Mouse (Mus musculus): ENCODE results near the gene Fam214a. TPM values are rescaled to one million over a fixed set of nuclear protein-coding genes. Genes with fewer than 3 reads are reported as not detected.

The Fam214a gene
- polyA plus RNA-seq, 1 experiment from 2014 or later: 15.4 TPM

GRCm38 (mm10) chr9:74968647-74969428 lies 16.2 kb downstream of the Fam214a start:
- H3K27me3 ChIP-seq (ENCODE audit: insufficient read depth, low read length): no peaks in the 10 kb centered on the region
- no peak for ATAC-seq (replicated peaks; ENCODE audit: low FRiP score, low read depth)
- no peaks in the 10 kb centered on the region for H3K9me3 ChIP-seq (replicated peaks; ENCODE audit: low read length)
- no peaks in the 10 kb centered on the region for H3K36me3 ChIP-seq (ENCODE audit: insufficient read depth, low read length)
- H3K4me3 ChIP-seq (replicated peaks; ENCODE audit: low read depth, low read length): no peak overlapping the region
- no peak overlapping the region for H3K27ac ChIP-seq
- no peak for DNase-seq (ENCODE audit: low spot score)
- 86% methylated on average over 8 of the region's 8 CpGs for WGBS
- H3K9ac ChIP-seq (ENCODE audit: low read depth, low read length): no peak overlapping the region
- TF ChIP-seq CTCF (IDR thresholded peaks at IDR 0.05; ENCODE audit: low read depth): no peak
- no peak overlapping the region for H3K4me2 ChIP-seq (ENCODE audit: low read length)
- H3K4me1 ChIP-seq (replicated peaks; ENCODE audit: insufficient read depth, low read length): no peaks in the 10 kb centered on the region

- no peaks in the 10 kb centered on the region for H3K27me3 ChIP-seq (ENCODE audit: insufficient read depth, low read length)
- no peaks in the 10 kb centered on the region for H3K9me3 ChIP-seq (replicated peaks; ENCODE audit: low read length)
- WGBS: 89% methylated on average over 1 of the region's 1 CpGs
- H3K36me3 ChIP-seq (ENCODE audit: insufficient read depth, low read length): no peaks in the 10 kb centered on the region
- H3K4me3 ChIP-seq (replicated peaks; ENCODE audit: low read depth, low read length): no peak overlapping the region
- ATAC-seq (replicated peaks; ENCODE audit: low FRiP score, low read depth) (no peak), DNase-seq (ENCODE audit: low spot score) (no peak)
- no peak for TF ChIP-seq CTCF (IDR thresholded peaks at IDR 0.05; ENCODE audit: low read depth)
- H3K4me1 ChIP-seq (replicated peaks; ENCODE audit: insufficient read depth, low read length): 0 out of 2 replicates have a peak, but pooled peaks cover 10% of the 10 kb centered on the region
- H3K9ac ChIP-seq (ENCODE audit: low read depth, low read length): no peak overlapping the region
- H3K27ac ChIP-seq: no peak overlapping the region
- H3K4me2 ChIP-seq (ENCODE audit: low read length): no peak overlapping the region
Measured at GRCm38 (mm10) chr9:74970591-74970990, 17.9 kb downstream of the Fam214a start.

GRCm38 (mm10) chr9:74971191-74971976 lies 18.7 kb downstream of the Fam214a start:
- TF ChIP-seq CTCF (IDR thresholded peaks at IDR 0.05; ENCODE audit: low read depth): no peak
- H3K9me3 ChIP-seq (replicated peaks; ENCODE audit: low read length): no peaks in the 10 kb centered on the region
- WGBS: 91% methylated on average over 12 of the region's 12 CpGs
- no peak for DNase-seq (ENCODE audit: low spot score)
- 0 out of 2 replicates have a peak, but pooled peaks cover 10% of the 10 kb centered on the region for H3K4me1 ChIP-seq (replicated peaks; ENCODE audit: insufficient read depth, low read length)
- H3K36me3 ChIP-seq (ENCODE audit: insufficient read depth, low read length): no peaks in the 10 kb centered on the region
- no peak overlapping the region for H3K9ac ChIP-seq (ENCODE audit: low read depth, low read length)
- H3K4me3 ChIP-seq (replicated peaks; ENCODE audit: low read depth, low read length): no peak overlapping the region
- no peaks in the 10 kb centered on the region for H3K27me3 ChIP-seq (ENCODE audit: insufficient read depth, low read length)
- H3K4me2 ChIP-seq (ENCODE audit: low read length): no peak overlapping the region
- ATAC-seq (replicated peaks; ENCODE audit: low FRiP score, low read depth): no peak
- no peak overlapping the region for H3K27ac ChIP-seq

GRCm38 (mm10) chr9:74972736-74973135 lies 20.1 kb downstream of the Fam214a start:
- Histone ChIP-seq H3K9me3 (replicated peaks; ENCODE audit: low read length) (no peaks in the 10 kb centered on the region), H3K36me3 (ENCODE audit: insufficient read depth, low read length) (no peaks in the 10 kb centered on the region), H3K27ac (no peak overlapping the region), H3K4me2 (ENCODE audit: low read length) (no peak overlapping the region), H3K4me1 (replicated peaks; ENCODE audit: insufficient read depth, low read length) (0 out of 2 replicates have a peak, but pooled peaks cover 15% of the 10 kb centered on the region), H3K9ac (ENCODE audit: low read depth, low read length) (no peak overlapping the region), H3K27me3 (ENCODE audit: insufficient read depth, low read length) (no peaks in the 10 kb centered on the region), H3K4me3 (replicated peaks; ENCODE audit: low read depth, low read length) (no peak overlapping the region)
- ATAC-seq (replicated peaks; ENCODE audit: low FRiP score, low read depth) (no peak), DNase-seq (ENCODE audit: low spot score) (no peak)
- no peak for TF ChIP-seq CTCF (IDR thresholded peaks at IDR 0.05; ENCODE audit: low read depth)
- 98% methylated on average over 5 of the region's 5 CpGs for WGBS

- H3K9me3 ChIP-seq (replicated peaks; ENCODE audit: low read length): no peaks in the 10 kb centered on the region
- ATAC-seq (replicated peaks; ENCODE audit: low FRiP score, low read depth) (no peak), DNase-seq (ENCODE audit: low spot score) (no peak)
- H3K27me3 ChIP-seq (ENCODE audit: insufficient read depth, low read length): no peaks in the 10 kb centered on the region
- 86% methylated on average over 4 of the region's 4 CpGs for WGBS
- no peak for TF ChIP-seq CTCF (IDR thresholded peaks at IDR 0.05; ENCODE audit: low read depth)
- H3K27ac ChIP-seq: no peak overlapping the region
- no peaks in the 10 kb centered on the region for H3K36me3 ChIP-seq (ENCODE audit: insufficient read depth, low read length)
- H3K4me3 ChIP-seq (replicated peaks; ENCODE audit: low read depth, low read length): no peak overlapping the region
- H3K4me1 ChIP-seq (replicated peaks; ENCODE audit: insufficient read depth, low read length): 0 out of 2 replicates have a peak, but pooled peaks cover 15% of the 10 kb centered on the region
- H3K9ac ChIP-seq (ENCODE audit: low read depth, low read length): no peak overlapping the region
- H3K4me2 ChIP-seq (ENCODE audit: low read length): no peak overlapping the region
Measured at GRCm38 (mm10) chr9:74973154-74973553, 20.5 kb downstream of the Fam214a start.

GRCm38 (mm10) chr9:74974758-74975157 lies 22.1 kb downstream of the Fam214a start:
- TF ChIP-seq CTCF (IDR thresholded peaks at IDR 0.05; ENCODE audit: low read depth): no peak
- ATAC-seq (replicated peaks; ENCODE audit: low FRiP score, low read depth): no peak
- H3K9ac ChIP-seq (ENCODE audit: low read depth, low read length): no peak overlapping the region
- no peak overlapping the region for H3K4me3 ChIP-seq (replicated peaks; ENCODE audit: low read depth, low read length)
- H3K4me2 ChIP-seq (ENCODE audit: low read length): peak overlapping the region; percentile 5; the same call in 1 of the 2 replicates
- H3K36me3 ChIP-seq (ENCODE audit: insufficient read depth, low read length): no peaks in the 10 kb centered on the region
- no peaks in the 10 kb centered on the region for H3K27me3 ChIP-seq (ENCODE audit: insufficient read depth, low read length)
- H3K27ac ChIP-seq: peak overlapping the region; percentile 88
- WGBS: 8% methylated on average over 11 of the region's 11 CpGs
- peak; percentile 66 for DNase-seq (ENCODE audit: low spot score)
- no peaks in the 10 kb centered on the region for H3K9me3 ChIP-seq (replicated peaks; ENCODE audit: low read length)
- 0 out of 2 replicates have a peak, but pooled peaks cover 15% of the 10 kb centered on the region for H3K4me1 ChIP-seq (replicated peaks; ENCODE audit: insufficient read depth, low read length)

All from kidney, postnatal 0 days (tissue).